Mouse (Mus musculus): ENCODE results near the gene Slit3. TPM values are rescaled to one million over a fixed set of nuclear protein-coding genes. Genes with fewer than 3 reads are reported as not detected.
A peak's percentile ranks its signal among the peaks of the same experiment; 100 is the strongest.

Gene Slit3
- total and polyA plus RNA-seq, 2 experiments: 0.09 to 0.12 TPM

DNA sequence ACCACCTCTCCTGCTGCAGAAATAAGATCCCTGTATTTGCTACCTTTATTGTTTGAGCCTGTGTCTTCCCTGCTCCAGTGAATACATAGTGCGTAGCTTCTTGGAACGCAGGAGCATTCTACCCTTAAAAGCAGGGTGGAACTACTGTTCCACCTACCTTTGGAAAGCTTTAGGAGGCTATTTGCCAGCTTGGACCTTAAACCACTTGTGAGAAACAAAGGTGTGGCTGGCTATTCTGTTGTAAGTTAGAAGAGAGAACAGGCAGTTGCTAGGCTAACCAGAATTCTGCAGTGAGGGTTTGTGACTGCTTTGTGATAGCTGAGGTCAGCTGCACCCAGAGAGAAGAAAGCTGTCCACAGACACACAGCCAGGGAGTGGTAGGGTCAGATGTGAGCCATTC lies 616.2 kb downstream of the Slit3 start:
- Histone ChIP-seq H3K4me1 (ENCODE audit: control insufficient read depth, insufficient read depth, low read length) (peaks cover 3% of the 10 kb centered on the region; the same call in 1 of the 2 replicates), H3K4me3 (ENCODE audit: insufficient read depth, low read depth, low read length) (no peak overlapping the region), H3K27ac (replicated peaks; ENCODE audit: insufficient read depth, low read depth, low read length) (no peak overlapping the region), H3K9ac (ENCODE audit: low read depth, low read length) (no peak overlapping the region), H3K36me3 (ENCODE audit: control insufficient read depth, insufficient read depth, low read length) (no peaks in the 10 kb centered on the region), H3K27me3 (ENCODE audit: control insufficient read depth, insufficient read depth, low read length) (no peaks in the 10 kb centered on the region), H3K79me2 (ENCODE audit: control insufficient read depth, insufficient read depth, low read length) (no peaks in the 10 kb centered on the region)
- TF ChIP-seq CTCF (IDR thresholded peaks at IDR 0.05; ENCODE audit: low read depth, low read length) (no peak), POLR2A (IDR thresholded peaks at IDR 0.05; ENCODE audit: extremely low read depth, insufficient read depth, low read length) (no peak)
- WGBS: 97% methylated on average over 2 of the region's 2 CpGs
- no peak for DNase-seq (ENCODE audit: extremely low read depth, low read depth, low spot score)

DNA sequence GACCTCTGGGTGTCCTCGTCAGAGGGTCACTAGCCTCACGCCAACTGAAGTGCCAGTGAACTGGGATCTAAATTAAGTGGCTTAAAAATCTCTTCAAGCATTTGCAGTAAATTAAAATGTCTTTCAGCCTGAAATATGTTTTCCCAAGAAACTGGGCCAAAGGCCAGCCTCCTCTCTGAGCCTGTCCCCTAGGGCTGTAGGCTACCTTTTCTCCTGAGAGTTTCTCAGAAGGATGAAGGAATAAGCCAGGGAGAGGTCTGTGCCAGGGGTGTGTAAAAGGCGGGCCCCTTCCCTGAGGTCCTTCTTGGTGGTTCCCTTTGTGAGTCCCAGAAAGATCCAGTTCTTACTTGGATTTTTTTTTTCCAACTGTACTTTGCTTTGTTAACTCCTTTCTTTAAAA lies 617.1 kb downstream of the Slit3 start:
- H3K9ac ChIP-seq (ENCODE audit: low read depth, low read length): no peak overlapping the region
- DNase-seq (ENCODE audit: extremely low read depth, low read depth, low spot score): no peak
- no peaks in the 10 kb centered on the region for H3K4me1 ChIP-seq (ENCODE audit: control insufficient read depth, insufficient read depth, low read length)
- no peaks in the 10 kb centered on the region for H3K27me3 ChIP-seq (ENCODE audit: control insufficient read depth, insufficient read depth, low read length)
- H3K79me2 ChIP-seq (ENCODE audit: control insufficient read depth, insufficient read depth, low read length): no peaks in the 10 kb centered on the region
- no peak overlapping the region for H3K27ac ChIP-seq (replicated peaks; ENCODE audit: insufficient read depth, low read depth, low read length)
- no peak overlapping the region for H3K4me3 ChIP-seq (ENCODE audit: insufficient read depth, low read depth, low read length)
- H3K36me3 ChIP-seq (ENCODE audit: control insufficient read depth, insufficient read depth, low read length): no peaks in the 10 kb centered on the region
- TF ChIP-seq POLR2A (IDR thresholded peaks at IDR 0.05; ENCODE audit: extremely low read depth, insufficient read depth, low read length) (no peak), CTCF (IDR thresholded peaks at IDR 0.05; ENCODE audit: low read depth, low read length) (no peak)
- 90% methylated on average over 3 of the region's 3 CpGs for WGBS

DNA sequence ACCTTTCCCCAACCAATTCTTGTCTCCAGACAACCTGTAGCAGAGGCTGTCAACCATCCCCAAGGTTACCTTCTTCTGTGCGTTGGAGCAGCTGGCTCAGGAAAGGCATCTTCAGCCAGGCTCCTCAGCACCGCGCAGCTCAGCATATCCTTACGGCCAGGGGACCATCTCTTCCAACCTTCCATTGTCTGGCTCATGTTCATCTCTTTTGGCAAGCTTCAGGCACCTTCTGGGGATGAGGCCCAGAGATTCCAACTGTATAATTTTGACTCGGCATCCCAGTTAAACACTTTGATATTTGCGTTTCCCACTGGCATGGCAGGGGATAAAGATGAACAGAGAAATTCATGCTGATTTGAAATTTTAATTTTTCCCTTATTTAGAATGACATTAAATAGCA lies 622.6 kb downstream of the Slit3 start:
- WGBS: 92% methylated on average over 6 of the region's 6 CpGs

GRCm38 (mm10) chr11:35744571-35744970 lies 623.5 kb downstream of the Slit3 start:
- H3K4me1 ChIP-seq (ENCODE audit: control insufficient read depth, insufficient read depth, low read length): no peaks in the 10 kb centered on the region
- H3K4me3 ChIP-seq (ENCODE audit: insufficient read depth, low read depth, low read length): no peak overlapping the region
- TF ChIP-seq CTCF (IDR thresholded peaks at IDR 0.05; ENCODE audit: low read depth, low read length): no peak
- TF ChIP-seq POLR2A (IDR thresholded peaks at IDR 0.05; ENCODE audit: extremely low read depth, insufficient read depth, low read length): no peak
- 92% methylated on average over 6 of the region's 6 CpGs for WGBS
- no peak overlapping the region for H3K27ac ChIP-seq (replicated peaks; ENCODE audit: insufficient read depth, low read depth, low read length)
- H3K9ac ChIP-seq (ENCODE audit: low read depth, low read length): no peak overlapping the region
- H3K27me3 ChIP-seq (ENCODE audit: control insufficient read depth, insufficient read depth, low read length): peaks cover 3% of the 10 kb centered on the region; the same call in 1 of the 2 replicates
- no peaks in the 10 kb centered on the region for H3K79me2 ChIP-seq (ENCODE audit: control insufficient read depth, insufficient read depth, low read length)
- no peaks in the 10 kb centered on the region for H3K36me3 ChIP-seq (ENCODE audit: control insufficient read depth, insufficient read depth, low read length)
- no peak for DNase-seq (ENCODE audit: extremely low read depth, low read depth, low spot score)

More for the DNA sequence above, 622.6 kb downstream of the Slit3 start:
- no peak for DNase-seq (ENCODE audit: extremely low read depth, low read depth, low spot score)
- H3K9ac ChIP-seq (ENCODE audit: low read depth, low read length): no peak overlapping the region
- TF ChIP-seq CTCF (IDR thresholded peaks at IDR 0.05; ENCODE audit: low read depth, low read length) (no peak), POLR2A (IDR thresholded peaks at IDR 0.05; ENCODE audit: extremely low read depth, insufficient read depth, low read length) (no peak)
- H3K4me1 ChIP-seq (ENCODE audit: control insufficient read depth, insufficient read depth, low read length): no peaks in the 10 kb centered on the region
- H3K36me3 ChIP-seq (ENCODE audit: control insufficient read depth, insufficient read depth, low read length): no peaks in the 10 kb centered on the region
- peaks cover 3% of the 10 kb centered on the region; the same call in 1 of the 2 replicates for H3K27me3 ChIP-seq (ENCODE audit: control insufficient read depth, insufficient read depth, low read length)
- no peaks in the 10 kb centered on the region for H3K79me2 ChIP-seq (ENCODE audit: control insufficient read depth, insufficient read depth, low read length)
- no peak overlapping the region for H3K27ac ChIP-seq (replicated peaks; ENCODE audit: insufficient read depth, low read depth, low read length)
- H3K4me3 ChIP-seq (ENCODE audit: insufficient read depth, low read depth, low read length): no peak overlapping the region

DNA sequence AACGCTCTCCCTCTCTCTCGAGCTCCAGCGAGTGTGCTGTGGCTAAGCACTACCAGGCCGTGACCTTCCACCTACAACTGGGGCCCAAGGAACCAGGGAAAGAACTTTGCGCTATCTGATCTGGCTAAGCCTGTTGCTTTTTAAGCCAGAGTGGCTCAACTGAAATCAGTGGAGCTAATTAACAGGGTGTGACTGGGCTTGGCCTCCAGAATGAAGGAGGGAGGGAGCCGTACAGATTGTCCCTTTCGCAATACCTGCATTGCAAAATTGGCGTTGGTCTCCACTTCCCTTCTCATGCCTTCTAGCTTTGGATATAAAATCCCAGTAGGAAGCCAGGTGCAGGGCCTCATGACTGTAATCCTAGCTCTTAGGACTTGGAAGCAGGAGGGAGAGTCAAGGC lies 629.6 kb downstream of the Slit3 start:
- DNase-seq (ENCODE audit: extremely low read depth, low read depth, low spot score): peak; percentile 96

DNA sequence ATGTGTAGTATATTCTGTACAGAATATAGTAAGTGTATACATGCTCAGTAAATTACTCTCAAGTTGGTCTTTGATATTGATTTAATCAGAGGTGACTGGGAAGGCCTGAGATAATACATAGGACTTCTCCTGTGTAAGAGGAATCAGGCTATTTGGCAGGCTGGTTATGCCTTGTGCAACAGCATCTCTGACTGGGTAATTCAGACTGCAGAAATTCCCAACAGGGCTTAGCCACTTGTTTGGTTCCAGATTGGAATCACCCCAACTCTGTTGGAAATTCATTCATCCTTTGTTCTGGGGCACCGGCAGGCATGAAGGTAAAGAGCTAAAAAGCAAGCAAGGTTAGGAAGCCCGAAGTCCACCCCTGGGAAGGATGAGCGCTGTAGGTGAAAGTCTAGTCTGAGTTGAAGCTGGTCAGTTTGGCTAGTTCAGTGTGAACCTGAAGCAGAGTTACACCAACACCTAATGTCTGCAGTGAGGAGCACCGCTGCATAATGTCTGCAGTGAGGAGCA lies 633.9 kb downstream of the Slit3 start:
- Histone ChIP-seq H3K79me2 (ENCODE audit: control insufficient read depth, insufficient read depth, low read length) (no peaks in the 10 kb centered on the region), H3K27ac (replicated peaks; ENCODE audit: insufficient read depth, low read depth, low read length) (no peak overlapping the region), H3K9ac (ENCODE audit: low read depth, low read length) (no peak overlapping the region), H3K36me3 (ENCODE audit: control insufficient read depth, insufficient read depth, low read length) (no peaks in the 10 kb centered on the region), H3K4me1 (ENCODE audit: control insufficient read depth, insufficient read depth, low read length) (peaks cover 6% of the 10 kb centered on the region; the same call in 1 of the 2 replicates), H3K4me3 (ENCODE audit: insufficient read depth, low read depth, low read length) (no peak overlapping the region), H3K27me3 (ENCODE audit: control insufficient read depth, insufficient read depth, low read length) (no peaks in the 10 kb centered on the region)
- WGBS: 65% methylated on average over 4 of the region's 4 CpGs
- peak; percentile 65 for DNase-seq (ENCODE audit: extremely low read depth, low read depth, low spot score)
- TF ChIP-seq CTCF (IDR thresholded peaks at IDR 0.05; ENCODE audit: low read depth, low read length) (no peak), POLR2A (IDR thresholded peaks at IDR 0.05; ENCODE audit: extremely low read depth, insufficient read depth, low read length) (no peak)

More for the DNA sequence above, 629.6 kb downstream of the Slit3 start:
- Histone ChIP-seq H3K4me1 (ENCODE audit: control insufficient read depth, insufficient read depth, low read length) (peaks cover 8% of the 10 kb centered on the region; the same call in 1 of the 2 replicates), H3K27ac (replicated peaks; ENCODE audit: insufficient read depth, low read depth, low read length) (no peak overlapping the region), H3K36me3 (ENCODE audit: control insufficient read depth, insufficient read depth, low read length) (no peaks in the 10 kb centered on the region), H3K79me2 (ENCODE audit: control insufficient read depth, insufficient read depth, low read length) (no peaks in the 10 kb centered on the region), H3K27me3 (ENCODE audit: control insufficient read depth, insufficient read depth, low read length) (no peaks in the 10 kb centered on the region), H3K9ac (ENCODE audit: low read depth, low read length) (no peak overlapping the region), H3K4me3 (ENCODE audit: insufficient read depth, low read depth, low read length) (no peak overlapping the region)
- TF ChIP-seq CTCF (IDR thresholded peaks at IDR 0.05; ENCODE audit: low read depth, low read length) (no peak), POLR2A (IDR thresholded peaks at IDR 0.05; ENCODE audit: extremely low read depth, insufficient read depth, low read length) (no peak)
- WGBS: 28% methylated on average over 8 of the region's 8 CpGs
